Mouse (Mus musculus): ENCODE results near the gene Ska3. TPM values are rescaled to one million over a fixed set of nuclear protein-coding genes. Genes with fewer than 3 reads are reported as not detected.

Gene Ska3
- polyA plus RNA-seq, 1 experiment from 2014 or later = 33.9 TPM

Small RNA genes lying within 50 kb of the gene (microRNA-seq; reads per million reads assigned to microRNA genes)
- gene Mir3077 = not detected

Other genes with a start within 250 kb of the Ska3 start
- 19.2 and 19.5 TPM in 2 replicates for gene Xpo4, start 160.8 kb downstream of the Ska3 start, polyA plus RNA-seq (2016; fragmentation: Nextera tagmentation; extraction: Ambion mirVana)
- gene Gm49361, start 80.1 kb downstream of the Ska3 start, polyA plus RNA-seq (2016; fragmentation: Nextera tagmentation; extraction: Ambion mirVana) = not detected in 2 replicates
- gene Lats2, start 67.8 kb downstream of the Ska3 start, polyA plus RNA-seq (2016; fragmentation: Nextera tagmentation; extraction: Ambion mirVana) = 33.3 and 36.0 TPM in 2 replicates
- 18.6 and 19.4 TPM in 2 replicates for gene Sap18, start 28.0 kb downstream of the Ska3 start, polyA plus RNA-seq (2016; fragmentation: Nextera tagmentation; extraction: Ambion mirVana)
- 124 and 129 TPM in 2 replicates for gene Mrpl57, start within 50 bp of the Ska3 start, polyA plus RNA-seq (2016; fragmentation: Nextera tagmentation; extraction: Ambion mirVana)
- gene Zdhhc20, start 64.1 kb upstream of the Ska3 start, polyA plus RNA-seq (2016; fragmentation: Nextera tagmentation; extraction: Ambion mirVana) = 47.3 and 48.6 TPM in 2 replicates
- gene Micu2, start 173.1 kb upstream of the Ska3 start, polyA plus RNA-seq (2016; fragmentation: Nextera tagmentation; extraction: Ambion mirVana) = 103 and 106 TPM in 2 replicates
- 8.5 and 10.3 TPM in 2 replicates for gene Fgf9, start 244.4 kb upstream of the Ska3 start, polyA plus RNA-seq (2016; fragmentation: Nextera tagmentation; extraction: Ambion mirVana)

All from heart, embryonic 12.5 days (tissue).